Mouse (Mus musculus): ENCODE results near the gene Casp3. TPM values are rescaled to one million over a fixed set of nuclear protein-coding genes. Genes with fewer than 3 reads are reported as not detected.

Casp3 gene
- polyA plus RNA-seq, 1 experiment from 2014 or later: 181 TPM

GRCm38 (mm10) chr8:46617690-46618620 is 864 bp downstream of the Casp3 start:
- Histone ChIP-seq H3K27ac (ENCODE audit: low read depth, low read length) (peak overlapping the region; percentile 92), H3K9me3 (ENCODE audit: control insufficient read depth, low read length) (no peaks in the 10 kb centered on the region), H3K4me3 (ENCODE audit: low read depth, low read length) (peak overlapping the region; percentile 76), H3K27me3 (ENCODE audit: control insufficient read depth, insufficient read depth, low read length) (no peaks in the 10 kb centered on the region), H3K9ac (replicated peaks; ENCODE audit: low read depth, low read length) (peak overlapping the region; percentile 94), H3K4me2 (ENCODE audit: low read depth, low read length) (peak overlapping the region; percentile 86), H3K36me3 (ENCODE audit: control insufficient read depth, insufficient read depth, low read length) (no peaks in the 10 kb centered on the region), H3K4me1 (ENCODE audit: control insufficient read depth, insufficient read depth, low read length) (peaks cover 16% of the 10 kb centered on the region)
- peak; percentile 66; the same call in 1 of the 2 replicates for ATAC-seq (ENCODE audit: low read depth)
- under 1% methylated on average over 38 of the region's 38 CpGs for WGBS

- H3K4me1 ChIP-seq (ENCODE audit: control insufficient read depth, insufficient read depth, low read length): peaks cover 16% of the 10 kb centered on the region
- H3K27me3 ChIP-seq (ENCODE audit: control insufficient read depth, insufficient read depth, low read length): no peaks in the 10 kb centered on the region
- WGBS: 3% methylated on average over 10 of the region's 10 CpGs
- peak overlapping the region; percentile 86 for H3K4me2 ChIP-seq (ENCODE audit: low read depth, low read length)
- no peak overlapping the region for H3K27ac ChIP-seq (ENCODE audit: low read depth, low read length)
- no peaks in the 10 kb centered on the region for H3K36me3 ChIP-seq (ENCODE audit: control insufficient read depth, insufficient read depth, low read length)
- H3K9me3 ChIP-seq (ENCODE audit: control insufficient read depth, low read length): no peaks in the 10 kb centered on the region
- no peak for ATAC-seq (ENCODE audit: low read depth)
- peak overlapping the region; percentile 76 for H3K4me3 ChIP-seq (ENCODE audit: low read depth, low read length)
- peak overlapping the region; percentile 94 for H3K9ac ChIP-seq (replicated peaks; ENCODE audit: low read depth, low read length)
These were observed 1.7 kb downstream of the Casp3 start for GRCm38 (mm10) chr8:46618639-46619320.

- H3K4me3 ChIP-seq (ENCODE audit: low read depth, low read length): no peak overlapping the region
- H3K27ac ChIP-seq (ENCODE audit: low read depth, low read length): no peak overlapping the region
- no peaks in the 10 kb centered on the region for H3K27me3 ChIP-seq (ENCODE audit: control insufficient read depth, insufficient read depth, low read length)
- H3K36me3 ChIP-seq (ENCODE audit: control insufficient read depth, insufficient read depth, low read length): no peaks in the 10 kb centered on the region
- no peak overlapping the region for H3K9ac ChIP-seq (replicated peaks; ENCODE audit: low read depth, low read length)
- WGBS: 69% methylated on average over 9 of the region's 9 CpGs
- no peak overlapping the region for H3K4me2 ChIP-seq (ENCODE audit: low read depth, low read length)
- no peaks in the 10 kb centered on the region for H3K9me3 ChIP-seq (ENCODE audit: control insufficient read depth, low read length)
- ATAC-seq (ENCODE audit: low read depth): no peak
- peaks cover 12% of the 10 kb centered on the region for H3K4me1 ChIP-seq (ENCODE audit: control insufficient read depth, insufficient read depth, low read length)
These were observed 5.6 kb downstream of the Casp3 start for GRCm38 (mm10) chr8:46622446-46623270.

GRCm38 (mm10) chr8:46625166-46625565 is 8.1 kb downstream of the Casp3 start:
- H3K4me2 ChIP-seq (ENCODE audit: low read depth, low read length): no peak overlapping the region
- H3K4me3 ChIP-seq (ENCODE audit: low read depth, low read length): no peak overlapping the region
- no peaks in the 10 kb centered on the region for H3K27me3 ChIP-seq (ENCODE audit: control insufficient read depth, insufficient read depth, low read length)
- no peaks in the 10 kb centered on the region for H3K4me1 ChIP-seq (ENCODE audit: control insufficient read depth, insufficient read depth, low read length)
- H3K9ac ChIP-seq (replicated peaks; ENCODE audit: low read depth, low read length): no peak overlapping the region
- H3K27ac ChIP-seq (ENCODE audit: low read depth, low read length): no peak overlapping the region
- H3K36me3 ChIP-seq (ENCODE audit: control insufficient read depth, insufficient read depth, low read length): peaks cover 4% of the 10 kb centered on the region; the same call in 1 of the 2 replicates
- 56% methylated on average over 1 of the region's 1 CpGs for WGBS
- no peaks in the 10 kb centered on the region for H3K9me3 ChIP-seq (ENCODE audit: control insufficient read depth, low read length)
- no peak for ATAC-seq (ENCODE audit: low read depth)

- H3K4me3 ChIP-seq (ENCODE audit: low read depth, low read length): no peak overlapping the region
- H3K27ac ChIP-seq (ENCODE audit: low read depth, low read length): no peak overlapping the region
- no peaks in the 10 kb centered on the region for H3K27me3 ChIP-seq (ENCODE audit: control insufficient read depth, insufficient read depth, low read length)
- no peak overlapping the region for H3K9ac ChIP-seq (replicated peaks; ENCODE audit: low read depth, low read length)
- H3K4me2 ChIP-seq (ENCODE audit: low read depth, low read length): no peak overlapping the region
- H3K4me1 ChIP-seq (ENCODE audit: control insufficient read depth, insufficient read depth, low read length): no peaks in the 10 kb centered on the region
- WGBS: 97% methylated on average over 5 of the region's 5 CpGs
- ATAC-seq (ENCODE audit: low read depth): no peak
- peaks cover 7% of the 10 kb centered on the region; the same call in 1 of the 2 replicates for H3K36me3 ChIP-seq (ENCODE audit: control insufficient read depth, insufficient read depth, low read length)
- no peaks in the 10 kb centered on the region for H3K9me3 ChIP-seq (ENCODE audit: control insufficient read depth, low read length)
These were observed 9.6 kb downstream of the Casp3 start for GRCm38 (mm10) chr8:46626642-46627041.

GRCm38 (mm10) chr8:46627881-46628280 is 10.8 kb downstream of the Casp3 start:
- Histone ChIP-seq H3K27ac (ENCODE audit: low read depth, low read length) (no peak overlapping the region), H3K27me3 (ENCODE audit: control insufficient read depth, insufficient read depth, low read length) (no peaks in the 10 kb centered on the region), H3K4me2 (ENCODE audit: low read depth, low read length) (no peak overlapping the region), H3K9ac (replicated peaks; ENCODE audit: low read depth, low read length) (no peak overlapping the region), H3K9me3 (ENCODE audit: control insufficient read depth, low read length) (no peaks in the 10 kb centered on the region), H3K4me3 (ENCODE audit: low read depth, low read length) (no peak overlapping the region), H3K4me1 (ENCODE audit: control insufficient read depth, insufficient read depth, low read length) (no peaks in the 10 kb centered on the region), H3K36me3 (ENCODE audit: control insufficient read depth, insufficient read depth, low read length) (peaks cover 7% of the 10 kb centered on the region; the same call in 1 of the 2 replicates)
- no peak for ATAC-seq (ENCODE audit: low read depth)
- WGBS: 67% methylated on average over 7 of the region's 7 CpGs

- Histone ChIP-seq H3K4me3 (ENCODE audit: low read depth, low read length) (no peak overlapping the region), H3K27me3 (ENCODE audit: control insufficient read depth, insufficient read depth, low read length) (no peaks in the 10 kb centered on the region), H3K36me3 (ENCODE audit: control insufficient read depth, insufficient read depth, low read length) (peaks cover 15% of the 10 kb centered on the region; the same call in 1 of the 2 replicates), H3K9me3 (ENCODE audit: control insufficient read depth, low read length) (no peaks in the 10 kb centered on the region), H3K4me1 (ENCODE audit: control insufficient read depth, insufficient read depth, low read length) (no peaks in the 10 kb centered on the region), H3K27ac (ENCODE audit: low read depth, low read length) (no peak overlapping the region), H3K9ac (replicated peaks; ENCODE audit: low read depth, low read length) (no peak overlapping the region), H3K4me2 (ENCODE audit: low read depth, low read length) (no peak overlapping the region)
- no peak for ATAC-seq (ENCODE audit: low read depth)
- WGBS: 100% methylated on average over 1 of the region's 1 CpGs
These were observed 11.6 kb downstream of the Casp3 start for GRCm38 (mm10) chr8:46628645-46629044.

GRCm38 (mm10) chr8:46630422-46630821 is 13.3 kb downstream of the Casp3 start:
- Histone ChIP-seq H3K9me3 (ENCODE audit: control insufficient read depth, low read length) (no peaks in the 10 kb centered on the region), H3K27me3 (ENCODE audit: control insufficient read depth, insufficient read depth, low read length) (no peaks in the 10 kb centered on the region), H3K4me2 (ENCODE audit: low read depth, low read length) (no peak overlapping the region), H3K27ac (ENCODE audit: low read depth, low read length) (no peak overlapping the region), H3K36me3 (ENCODE audit: control insufficient read depth, insufficient read depth, low read length) (peaks cover 28% of the 10 kb centered on the region), H3K4me1 (ENCODE audit: control insufficient read depth, insufficient read depth, low read length) (no peaks in the 10 kb centered on the region), H3K9ac (replicated peaks; ENCODE audit: low read depth, low read length) (no peak overlapping the region), H3K4me3 (ENCODE audit: low read depth, low read length) (no peak overlapping the region)
- ATAC-seq (ENCODE audit: low read depth): no peak
- 98% methylated on average over 3 of the region's 3 CpGs for WGBS
